In the genomic region with DNA sequence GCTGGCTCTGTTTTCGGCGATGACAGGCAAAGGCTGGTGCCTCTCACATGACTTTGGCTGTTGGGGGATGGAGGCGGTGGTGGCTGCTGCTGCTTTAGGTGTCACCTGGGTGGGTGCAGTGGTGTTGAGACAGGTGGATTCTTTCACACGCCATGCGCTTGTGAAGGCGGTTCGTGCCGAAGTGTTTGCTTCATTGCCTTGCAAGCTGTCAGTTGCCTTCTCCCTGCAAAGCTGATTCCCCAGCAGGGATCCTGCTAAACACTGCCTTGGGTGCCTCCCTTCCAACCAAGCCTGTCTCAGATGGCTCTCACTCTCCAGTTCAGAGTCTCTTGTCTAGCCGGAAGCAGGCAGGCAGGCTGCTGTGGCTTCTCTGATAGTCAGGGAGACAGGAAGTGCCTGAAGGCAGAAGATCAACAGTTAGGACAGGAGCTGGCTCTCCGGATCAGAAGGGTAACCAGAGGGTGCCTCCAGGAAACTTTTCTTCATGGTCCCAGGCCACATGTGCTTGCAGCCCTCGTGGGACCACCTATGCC, we compare ENCODE assay signal across 9 mouse cellular contexts. TPM values are rescaled to one million over a fixed set of nuclear protein-coding genes. Genes with fewer than 3 reads are reported as not detected.
DNase-seq lines count a peak whose midpoint lies in the region; ATAC-seq and TF ChIP-seq lines count a peak whose summit lies in the region.
"Had no signal": no experiment of that assay in that cellular context is flagged by ENCODE, and none has a peak within 500 bp of the region (broad histone marks: within the 10 kb centered on the region; RNA-seq: fewer than 3 reads in every experiment).

No protein-coding gene starts in this region.

- H3K9ac ChIP-seq in lung, embryonic 14.5 days = no peak overlapping the region
- no peak overlapping the region for H3K9ac ChIP-seq in liver, embryonic 15.5 days
- H3K9ac ChIP-seq in hindbrain, embryonic 11.5 days (ENCODE audit: low read depth, low read length) = no peak overlapping the region

- no peak overlapping the region for H3K27ac ChIP-seq in lung, embryonic 14.5 days (ENCODE audit: low read depth)
- no peak overlapping the region; the same call in 1 of the 2 replicates for H3K27ac ChIP-seq in liver, embryonic 15.5 days (replicated peaks)
- H3K27ac ChIP-seq in hindbrain, embryonic 11.5 days (ENCODE audit: low read depth, low read length) = no peak overlapping the region
- H3K27ac ChIP-seq: heart, adult 2 months had no signal

- peak; percentile 19 for DNase-seq in lung, embryonic 14.5 days
- DNase-seq in lung, adult 2 months = no peak
- peak; percentile 76 to 88 for DNase-seq in frontal cortex, postnatal 36 days (ENCODE audit: low spot score in 2 of 2)
- DNase-seq in thymus, postnatal 0 days (ENCODE audit: low spot score) = peak; percentile 79
- no peak for DNase-seq in hindbrain, embryonic 11.5 days (ENCODE audit: low spot score)
- DNase-seq in cerebellum, adult 8-10 months = no peak
- DNase-seq in Muller cell, postnatal 12 days (ENCODE audit: inconsistent ontology term) = no peak

- H3K4me1 ChIP-seq in lung, embryonic 14.5 days (ENCODE audit: insufficient read depth) = no peaks in the 10 kb centered on the region
- no peaks in the 10 kb centered on the region for H3K4me1 ChIP-seq in lung, adult 2 months (ENCODE audit: control insufficient read depth, insufficient read depth, low read length)
- H3K4me1 ChIP-seq in liver, embryonic 15.5 days (replicated peaks) = peaks cover 9% of the 10 kb centered on the region
- no peaks in the 10 kb centered on the region for H3K4me1 ChIP-seq in hindbrain, embryonic 11.5 days (replicated peaks; ENCODE audit: control insufficient read depth, insufficient read depth, low read length)

- no peak overlapping the region for H3K4me2 ChIP-seq in lung, embryonic 14.5 days
- H3K4me2 ChIP-seq in liver, embryonic 15.5 days = peak overlapping the region; percentile 40
- no peak overlapping the region for H3K4me2 ChIP-seq in hindbrain, embryonic 11.5 days (replicated peaks; ENCODE audit: low read depth, low read length)

- WGBS in lung, embryonic 14.5 days = 27% methylated on average over 11 of the region's 11 CpGs
- WGBS in lung, adult 2 months = 41% methylated on average over 11 of the region's 11 CpGs
- WGBS in liver, embryonic 15.5 days (ENCODE audit: insufficient replicate concordance) = 19% methylated on average over 11 of the region's 11 CpGs
- WGBS in hindbrain, embryonic 11.5 days = 72% methylated on average over 11 of the region's 11 CpGs

- no peak for TF ChIP-seq POLR2A in lung, adult 2 months (IDR thresholded peaks at IDR 0.05; ENCODE audit: borderline replicate concordance, extremely low read depth, low read depth, low read length)

- H3K36me3 ChIP-seq in lung, embryonic 14.5 days (ENCODE audit: insufficient read depth) = no peaks in the 10 kb centered on the region
- no peaks in the 10 kb centered on the region for H3K36me3 ChIP-seq in liver, embryonic 15.5 days (replicated peaks)
- no peaks in the 10 kb centered on the region for H3K36me3 ChIP-seq in hindbrain, embryonic 11.5 days (ENCODE audit: control insufficient read depth, insufficient read depth, low read length)

- H3K4me3 ChIP-seq in lung, embryonic 14.5 days (ENCODE audit: low read depth, low read length) = no peak overlapping the region
- no peak overlapping the region for H3K4me3 ChIP-seq in lung, adult 2 months (replicated peaks; ENCODE audit: extremely low read depth, low read depth, low read length)
- H3K4me3 ChIP-seq in liver, embryonic 15.5 days (replicated peaks) = no peak overlapping the region
- no peak overlapping the region for H3K4me3 ChIP-seq in hindbrain, embryonic 11.5 days (ENCODE audit: low read depth, low read length)
- H3K4me3 ChIP-seq: heart, adult 2 months had no signal

- ATAC-seq in lung, embryonic 14.5 days (ENCODE audit: insufficient read depth) = no peak
- ATAC-seq in liver, embryonic 15.5 days (ENCODE audit: insufficient read depth) = peak; percentile 56; the same call in 1 of the 2 replicates
- ATAC-seq in hindbrain, embryonic 11.5 days (ENCODE audit: low FRiP score) = no peak

- no peak for TF ChIP-seq CTCF in lung, embryonic 14.5 days (IDR thresholded peaks at IDR 0.05; ENCODE audit: low read depth)
- TF ChIP-seq CTCF in lung, adult 2 months (IDR thresholded peaks at IDR 0.05; ENCODE audit: insufficient read depth, low read length) = no peak

- no peaks in the 10 kb centered on the region for H3K27me3 ChIP-seq in lung, embryonic 14.5 days (ENCODE audit: insufficient read depth, low read length)
- no peaks in the 10 kb centered on the region for H3K27me3 ChIP-seq in liver, embryonic 15.5 days
- no peaks in the 10 kb centered on the region for H3K27me3 ChIP-seq in hindbrain, embryonic 11.5 days (ENCODE audit: control insufficient read depth, insufficient read depth, low read length)

- no peaks in the 10 kb centered on the region for H3K9me3 ChIP-seq in lung, embryonic 14.5 days (ENCODE audit: low read depth, low read length)
- H3K9me3 ChIP-seq in liver, embryonic 15.5 days (replicated peaks) = no peaks in the 10 kb centered on the region
- no peaks in the 10 kb centered on the region for H3K9me3 ChIP-seq in hindbrain, embryonic 11.5 days (ENCODE audit: control insufficient read depth, low read length)

RNA-seq across cellular contexts. Expression of a gene that starts 20.3 kb away (rescaled TPM):
- polyA plus RNA-seq in lung, embryonic 14.5 days (2014; fragmentation: Nextera tagmentation; extraction: Ambion mirVana) = 42.4 and 48.0 TPM in 2 replicates
- polyA plus RNA-seq in lung, adult 2 months (2012; rRNA removed) = 36.7 and 48.2 TPM in 2 replicates
- polyA plus RNA-seq in liver, embryonic 15.5 days (2015; fragmentation: Nextera tagmentation; extraction: Ambion mirVana) = 14.8 and 16.5 TPM in 2 replicates
- polyA plus RNA-seq in thymus, postnatal 0 days (2015; fragmentation: Nextera tagmentation; extraction: Ambion mirVana) = 48.5 and 50.8 TPM in 2 replicates
- polyA plus RNA-seq in hindbrain, embryonic 11.5 days (2014; fragmentation: Nextera tagmentation; extraction: Ambion mirVana) = 32.3 and 33.2 TPM in 2 replicates

RNA-seq across cellular contexts. Expression of a gene that starts 54.6 kb away (rescaled TPM):
- 13.9 and 14.8 TPM in 2 replicates for polyA plus RNA-seq in lung, embryonic 14.5 days (2014; fragmentation: Nextera tagmentation; extraction: Ambion mirVana)
- 7.6 and 15.3 TPM in 2 replicates for polyA plus RNA-seq in lung, adult 2 months (2012; rRNA removed)
- 10.7 and 14.0 TPM in 2 replicates for polyA plus RNA-seq in liver, embryonic 15.5 days (2015; fragmentation: Nextera tagmentation; extraction: Ambion mirVana)
- 28.4 and 31.0 TPM in 2 replicates for polyA plus RNA-seq in thymus, postnatal 0 days (2015; fragmentation: Nextera tagmentation; extraction: Ambion mirVana)
- polyA plus RNA-seq in hindbrain, embryonic 11.5 days (2014; fragmentation: Nextera tagmentation; extraction: Ambion mirVana) = 16.6 and 19.8 TPM in 2 replicates

Comparison
In these comparisons a context has a peak if more than half of its experiments do, and no peak if none do; other contexts are left out.
1. DNase-seq: peak in lung, embryonic 14.5 days (single experiment), frontal cortex, postnatal 36 days (2 of 2) and thymus, postnatal 0 days (single experiment); none in lung, adult 2 months (single experiment), hindbrain, embryonic 11.5 days (single experiment), cerebellum, adult 8-10 months (single experiment) and Muller cell, postnatal 12 days (single experiment).